Mouse (Mus musculus): ENCODE measurements around the gene Tlr2. TPM values are rescaled to one million over a fixed set of nuclear protein-coding genes. Genes with fewer than 3 reads are reported as not detected.
"Not testable (repeated sequence)": the region's sequence is repeated elsewhere in the genome, so short reads cannot be mapped to it uniquely, and the experiment has no call there.

Gene Tlr2
- 9.3 and 15.9 TPM in 2 replicates for total RNA-seq (2015)
- total RNA-seq (2017) = 10.6 and 16.0 TPM in 2 replicates

DNA sequence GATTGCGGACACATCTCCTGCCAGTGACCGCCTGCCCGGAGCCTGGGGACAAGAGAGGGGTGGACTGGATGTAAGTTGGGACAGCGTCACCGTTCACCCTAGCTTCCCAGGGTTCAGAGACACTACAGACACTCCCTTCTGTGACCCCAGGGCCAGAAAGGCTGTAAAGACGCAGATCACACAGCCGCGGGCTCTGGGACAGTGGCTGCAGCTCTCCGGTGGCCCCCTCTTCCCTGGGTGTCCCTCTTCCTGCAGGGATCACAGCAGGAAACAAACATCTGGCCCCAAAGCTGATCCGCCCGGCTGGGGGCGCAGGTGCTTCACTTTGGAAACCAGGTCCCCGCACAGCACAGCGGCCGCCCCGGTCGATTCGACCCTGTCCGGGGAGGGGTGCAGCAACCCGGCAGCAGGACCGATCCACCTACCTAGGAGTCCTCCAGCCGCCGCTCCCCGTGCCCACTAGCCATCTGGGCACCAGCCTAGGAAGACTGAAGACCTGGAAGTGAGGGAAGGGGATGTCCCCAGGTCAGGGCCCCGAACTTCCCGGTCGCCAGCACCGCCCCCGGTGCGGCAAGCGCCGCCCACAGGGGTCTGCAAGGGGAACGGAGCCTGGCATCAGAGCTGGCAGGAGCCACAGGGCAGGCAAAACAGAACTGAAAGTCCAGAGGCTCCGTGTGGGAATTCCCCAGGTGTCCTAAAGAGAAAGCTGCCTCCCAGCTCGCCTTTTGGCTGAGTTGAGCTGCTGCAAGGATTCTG is at the start of gene Tlr2:
TSS of gene Tlr2 (minus strand) at position 673 of the 756 bp plus-strand sequence.
- peak; percentile 57 for ATAC-seq (replicated peaks; ENCODE audit: poor library complexity)

DNA sequence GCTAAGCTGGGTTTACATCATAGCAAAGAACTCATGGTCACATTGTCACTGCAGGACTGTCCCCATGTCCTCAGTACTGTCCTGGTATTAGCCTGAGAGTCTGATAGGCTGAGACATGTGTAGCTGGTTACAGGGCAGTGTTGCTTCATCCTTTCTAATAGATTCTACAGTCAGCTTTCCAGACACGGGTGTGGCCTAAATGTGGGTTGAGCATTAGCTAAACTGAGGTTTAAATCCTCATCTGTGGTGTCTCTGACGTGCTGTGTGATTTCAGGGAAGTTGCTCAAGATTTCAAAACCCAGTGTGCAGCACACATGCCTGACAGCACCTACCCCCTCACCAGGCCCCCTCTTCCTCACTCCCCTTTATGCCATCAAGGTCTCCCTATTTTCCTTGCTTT is 43.6 kb upstream of the Tlr2 start:
- peak; percentile 97 for ATAC-seq (replicated peaks; ENCODE audit: poor library complexity)

DNA sequence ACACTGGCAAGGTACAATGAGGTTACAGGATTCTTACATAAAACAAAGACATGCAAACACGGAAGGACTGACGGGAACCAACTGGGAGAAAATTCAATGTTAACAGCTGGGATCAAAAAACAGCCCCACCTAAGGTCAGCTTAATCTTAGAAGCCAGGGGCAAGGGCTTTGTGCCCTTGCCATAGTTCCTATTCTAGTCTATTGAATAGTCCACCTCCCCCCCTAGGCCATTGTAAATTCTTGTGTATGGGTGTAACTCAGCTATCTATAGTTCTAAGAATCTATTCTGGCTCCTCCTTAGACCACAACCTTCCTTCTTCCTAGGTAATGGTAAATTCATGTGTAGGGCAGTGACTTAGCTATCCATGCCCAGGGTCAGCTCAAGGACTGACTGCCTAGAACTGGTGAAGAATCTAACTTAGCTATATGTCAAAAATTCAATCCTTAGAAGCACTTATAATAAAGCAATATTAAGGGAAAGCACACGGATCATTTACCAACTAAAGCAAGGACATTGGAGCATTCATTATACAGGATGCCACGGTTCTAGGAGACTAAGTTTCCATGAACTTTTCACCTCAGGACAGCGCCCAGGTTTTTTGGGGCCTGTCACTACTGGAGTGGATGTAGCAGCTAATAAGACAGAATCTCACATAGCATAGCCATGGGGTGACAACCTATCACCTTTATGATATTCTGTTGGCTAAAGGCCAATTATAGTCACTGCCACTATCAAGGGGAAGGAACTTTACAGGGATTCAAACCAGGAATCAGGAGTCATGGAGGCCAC is 37.9 kb upstream of the Tlr2 start:
- ATAC-seq (replicated peaks; ENCODE audit: poor library complexity) = not testable (repeated sequence)

DNA sequence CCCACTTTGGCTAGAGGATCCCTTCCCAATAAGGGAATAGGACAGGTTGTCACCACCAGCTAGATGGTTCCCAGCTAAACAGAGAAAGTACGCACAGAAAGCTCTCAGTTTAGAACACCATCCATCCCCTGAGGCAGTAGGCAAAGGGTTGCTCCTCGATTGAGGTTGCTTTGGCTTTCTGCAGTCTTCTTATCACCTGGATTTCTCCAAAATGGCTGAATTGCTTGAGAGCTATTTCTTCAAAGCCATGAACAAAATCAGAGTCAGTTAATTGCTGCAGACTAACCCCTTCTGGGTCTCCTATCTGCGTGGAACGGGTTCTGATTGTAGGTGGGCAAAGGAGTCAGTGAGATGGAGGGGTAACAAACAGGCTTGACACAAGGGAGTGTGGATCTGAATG is 37.2 kb upstream of the Tlr2 start:
- no peak for ATAC-seq (replicated peaks; ENCODE audit: poor library complexity)

GRCm38 (mm10) chr3:83876299-83876698 is 34.7 kb upstream of the Tlr2 start:
- no peak for ATAC-seq (replicated peaks; ENCODE audit: poor library complexity)

DNA sequence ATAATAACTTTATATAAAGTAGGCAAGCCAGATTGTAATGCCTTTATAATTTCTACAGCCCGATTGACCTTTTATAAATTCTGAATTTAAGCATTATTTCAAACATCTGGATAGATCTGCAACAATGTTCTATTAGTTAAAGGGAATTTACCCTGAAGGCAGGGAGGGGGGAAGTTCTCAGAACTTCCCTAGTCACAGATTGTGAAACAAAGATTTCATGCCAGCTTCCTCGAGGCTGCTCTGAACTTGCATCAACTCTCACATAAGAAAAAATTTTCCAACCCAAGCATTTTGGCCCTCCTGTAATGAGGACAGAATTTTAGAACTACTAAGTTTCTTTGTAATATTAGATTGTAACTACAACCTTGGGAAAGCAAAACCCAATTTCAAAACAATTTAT is 33.5 kb upstream of the Tlr2 start:
- ATAC-seq (replicated peaks; ENCODE audit: poor library complexity) = peak; percentile 50; the same call in 1 of the 2 replicates

GRCm38 (mm10) chr3:83872853-83873252 is 31.3 kb upstream of the Tlr2 start:
- ATAC-seq (replicated peaks; ENCODE audit: poor library complexity) = not testable (repeated sequence)

- ATAC-seq (replicated peaks; ENCODE audit: poor library complexity) = not testable (repeated sequence)
Measured at GRCm38 (mm10) chr3:83871962-83872361, 30.4 kb upstream of the Tlr2 start.

GRCm38 (mm10) chr3:83871559-83871958 is 30.0 kb upstream of the Tlr2 start:
- ATAC-seq (replicated peaks; ENCODE audit: poor library complexity) = not testable (repeated sequence)

- no peak for ATAC-seq (replicated peaks; ENCODE audit: poor library complexity)
Measured at GRCm38 (mm10) chr3:83869776-83870175, 28.2 kb upstream of the Tlr2 start.

- 0 out of 2 replicates have a peak, but pooled peaks have one; percentile 30 for ATAC-seq (replicated peaks; ENCODE audit: poor library complexity)
Measured at GRCm38 (mm10) chr3:83867026-83867425, 25.5 kb upstream of the Tlr2 start.

- no peak for ATAC-seq (replicated peaks; ENCODE audit: poor library complexity)
Measured at GRCm38 (mm10) chr3:83865216-83865615, 23.6 kb upstream of the Tlr2 start.

DNA sequence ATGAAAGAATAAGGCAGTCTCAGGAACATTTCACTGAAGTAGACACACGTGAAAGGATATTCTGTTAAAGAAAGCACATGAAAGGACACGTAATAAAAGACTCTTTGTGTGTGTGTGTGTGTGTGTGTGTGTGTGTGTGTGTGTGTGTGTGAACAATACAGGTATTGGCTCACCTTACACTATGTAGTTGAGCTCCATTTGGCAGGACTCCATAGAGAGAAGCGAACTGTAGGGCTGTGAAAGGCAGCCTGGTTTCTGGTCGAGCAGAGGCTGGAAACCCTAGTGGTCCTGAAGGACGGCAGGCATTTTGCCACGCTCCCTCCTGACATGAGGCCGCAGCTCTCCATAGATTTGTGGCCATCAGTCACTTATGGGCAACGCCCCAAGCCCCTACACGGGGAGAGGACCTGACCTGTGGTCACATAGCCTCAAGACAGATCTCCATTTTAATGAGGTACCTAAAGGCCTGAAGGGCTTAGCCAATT is 22.5 kb upstream of the Tlr2 start:
- ATAC-seq (replicated peaks; ENCODE audit: poor library complexity) = no peak

GRCm38 (mm10) chr3:83862956-83863355 is 21.4 kb upstream of the Tlr2 start:
- peak; percentile 92 for ATAC-seq (replicated peaks; ENCODE audit: poor library complexity)

DNA sequence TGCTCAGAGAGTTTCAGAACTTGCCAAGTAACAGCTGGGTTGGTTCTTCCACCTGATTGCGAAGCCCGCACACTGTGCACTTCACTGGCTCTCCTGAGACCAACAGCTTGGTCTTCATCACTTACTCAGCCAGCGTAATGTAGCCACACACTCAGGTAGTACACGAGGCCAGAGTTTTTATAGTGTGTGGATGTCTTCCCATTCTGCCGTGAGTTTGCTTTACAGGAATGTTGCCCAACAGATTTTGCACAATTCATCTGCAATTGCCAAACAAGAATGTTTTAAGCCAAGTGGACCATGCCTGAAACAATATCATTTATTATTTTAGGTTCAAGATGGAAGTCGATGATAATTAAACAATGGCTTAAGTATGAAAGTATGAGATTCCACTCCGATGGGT is 18.0 kb upstream of the Tlr2 start:
- ATAC-seq (replicated peaks; ENCODE audit: poor library complexity) = peak; percentile 19; the same call in 1 of the 2 replicates

DNA sequence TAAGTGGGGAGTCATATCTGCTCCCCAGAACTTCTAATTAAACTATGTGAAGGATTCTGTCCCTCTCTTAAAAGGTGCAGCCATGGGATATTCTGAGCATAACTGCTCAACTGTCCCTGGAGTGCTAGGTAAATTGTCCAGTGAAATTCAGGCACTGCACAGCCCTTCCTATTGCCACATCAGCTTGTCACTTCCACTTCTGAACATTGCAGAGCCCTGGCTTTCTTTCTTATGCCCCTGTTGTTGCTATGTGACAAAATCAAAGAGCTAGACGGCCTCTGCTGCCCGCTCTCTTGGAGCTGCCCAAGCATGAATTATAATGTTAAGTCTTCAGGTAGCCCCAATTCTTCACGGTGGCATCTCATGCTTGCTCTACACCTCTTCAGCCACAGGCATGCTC is 17.5 kb upstream of the Tlr2 start:
- ATAC-seq (replicated peaks; ENCODE audit: poor library complexity) = peak; percentile 62

- ATAC-seq (replicated peaks; ENCODE audit: poor library complexity) = no peak
Measured at GRCm38 (mm10) chr3:83857621-83858020, 16.1 kb upstream of the Tlr2 start.

DNA sequence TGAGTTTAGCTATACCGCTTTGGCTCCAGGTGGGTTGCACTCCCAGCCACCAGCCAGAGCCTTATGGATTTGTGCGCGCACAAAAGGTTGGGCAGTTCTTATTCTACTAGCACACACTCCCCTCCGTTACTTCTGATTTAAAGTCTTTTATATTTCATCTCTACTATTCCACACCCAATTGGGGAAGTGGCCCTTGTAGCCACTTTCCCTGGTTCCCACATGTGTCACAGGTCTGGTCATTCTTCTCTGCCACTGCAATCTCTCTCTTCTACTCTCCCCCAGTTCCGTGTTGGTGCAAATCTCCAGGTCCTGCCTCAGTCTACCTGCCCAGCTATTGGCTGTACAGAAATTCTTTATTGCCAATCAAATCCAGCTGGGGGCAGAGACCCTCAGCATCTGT is 14.1 kb upstream of the Tlr2 start:
- ATAC-seq (replicated peaks; ENCODE audit: poor library complexity) = peak; percentile 45

DNA sequence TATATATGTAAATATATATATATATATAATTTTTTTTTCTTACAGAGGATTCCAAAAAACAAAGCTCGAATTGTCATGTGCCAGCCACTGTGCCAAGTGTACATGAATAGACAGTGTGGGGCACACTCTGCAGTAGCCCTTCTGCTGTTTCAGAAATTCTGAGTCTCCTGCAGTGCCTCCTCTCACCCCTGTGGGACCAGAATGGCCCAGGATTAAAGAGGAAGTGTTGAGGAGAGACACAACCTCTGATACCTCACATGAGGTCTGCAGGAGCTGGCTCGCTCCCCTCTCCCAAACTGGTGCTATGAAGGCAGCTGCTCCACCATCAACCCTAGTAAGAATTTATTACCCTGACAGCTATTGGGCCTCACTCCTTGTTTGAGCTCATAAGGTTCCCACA is 7.8 kb upstream of the Tlr2 start:
- peak; percentile 52 for ATAC-seq (replicated peaks; ENCODE audit: poor library complexity)

DNA sequence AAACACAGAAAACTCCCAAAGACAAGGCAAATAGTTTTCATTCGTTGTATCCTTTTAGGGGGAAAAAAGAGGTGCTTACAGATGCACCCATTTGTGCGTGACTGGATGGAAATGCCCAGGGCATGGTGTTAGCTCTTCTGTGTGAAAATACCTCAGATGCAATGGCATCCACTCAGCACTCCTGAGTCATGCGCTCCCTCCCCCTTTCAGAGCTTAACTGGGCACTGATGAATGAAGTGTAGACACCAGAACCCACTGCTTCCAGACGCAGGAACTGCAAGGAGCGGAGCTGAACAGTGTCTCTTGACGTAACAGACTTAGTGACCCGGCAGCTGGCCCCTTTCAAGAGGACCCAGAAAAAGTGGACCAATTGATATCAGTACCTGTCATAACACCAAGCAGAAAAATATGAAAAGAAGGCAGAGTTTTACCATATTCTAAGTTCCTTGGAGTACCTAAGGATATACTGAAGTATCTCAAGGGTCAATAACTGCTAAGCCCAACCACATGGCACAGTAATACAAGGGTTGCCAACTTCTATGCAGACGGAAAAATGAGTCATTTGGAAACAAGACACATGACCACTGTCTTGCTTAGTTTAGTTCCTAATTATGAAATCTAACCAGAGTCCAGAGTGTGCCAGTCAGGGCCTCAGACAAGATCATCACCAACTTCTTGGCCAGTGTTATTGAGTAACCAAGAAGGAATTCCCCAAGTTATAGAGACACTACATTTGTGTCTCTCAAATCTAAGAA is 3.4 kb upstream of the Tlr2 start:
- peak; percentile 66 for ATAC-seq (replicated peaks; ENCODE audit: poor library complexity)

DNA sequence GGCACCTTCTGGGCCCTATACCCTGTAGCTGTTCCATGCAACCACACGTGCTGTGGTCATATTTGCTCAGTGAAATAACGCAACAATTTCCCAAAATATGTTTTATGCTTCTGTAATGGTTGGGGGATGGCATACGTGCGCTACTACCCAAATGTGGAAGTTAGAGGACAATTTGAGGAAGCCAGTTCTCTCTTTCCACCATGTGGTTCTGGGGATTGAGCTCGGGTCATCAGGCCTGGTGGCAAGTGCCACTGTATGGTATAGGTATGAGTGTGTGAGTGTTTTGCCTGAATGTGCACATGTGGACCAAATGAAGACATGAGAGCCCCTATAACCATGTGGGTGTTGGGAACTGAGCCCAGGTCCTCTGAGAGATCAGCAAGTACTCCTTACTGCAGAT is 2.1 kb downstream of the Tlr2 start:
- peak; percentile 75 for ATAC-seq (replicated peaks; ENCODE audit: poor library complexity)
